Mouse (Mus musculus) G1E (cell line): ENCODE measurements around the gene Trpt1. TPM values are rescaled to one million over a fixed set of nuclear protein-coding genes. Genes with fewer than 3 reads are reported as not detected.
A peak's percentile ranks its signal among the peaks of the same experiment; 100 is the strongest.

Experiments used
- ATAC-seq: 2 replicates; pipeline ENCODE4 v1.8.0; 2016; ENCODE audit warnings: mild to moderate bottlenecking; ENCODE audit not compliant: insufficient number of reproducible peaks, poor library complexity, low FRiP score, severe bottlenecking; ENCODE audit errors: extremely low read depth
- DNase-seq: peaks from one replicate; pipeline ENCODE4 v3.0.0; 2012; ENCODE audit warnings: low spot score
- H3K27me3 ChIP-seq: 2 replicates; pipeline ENCODE4 v1.6.1; 2012; ENCODE audit warnings: mild to moderate bottlenecking, low read length, inconsistent platforms; ENCODE audit not compliant: insufficient read depth
- H3K36me3 ChIP-seq: replicated peaks from 2 replicates; pipeline ENCODE3; 2012; ENCODE audit warnings: mild to moderate bottlenecking, inconsistent platforms
- H3K4me1 ChIP-seq: 2 replicates; pipeline ENCODE4 v1.6.1; 2012; ENCODE audit warnings: low read depth, low read length, inconsistent platforms, mixed read lengths; ENCODE audit not compliant: insufficient read depth
- H3K4me3 ChIP-seq: 2 replicates; pipeline ENCODE4 v1.5.1; 2012; ENCODE audit warnings: low read depth, mild to moderate bottlenecking, inconsistent platforms, low read length, moderate library complexity, mixed read lengths
- H3K9me3 ChIP-seq: replicated peaks from 2 replicates; pipeline ENCODE4 v1.6.1; 2012; ENCODE audit warnings: inconsistent platforms
- CTCF ChIP-seq: IDR thresholded peaks from 2 replicates; pipeline ENCODE4 v1.5.1; 2012; ENCODE audit warnings: low read depth, low read length, inconsistent platforms, mixed read lengths
- GATA1 ChIP-seq: IDR thresholded peaks from 2 replicates; pipeline ENCODE4 v1.6.1; 2012; ENCODE audit warnings: borderline replicate concordance, low read length, inconsistent platforms, mixed read lengths
- GATA2 ChIP-seq: IDR thresholded peaks from 2 replicates; pipeline ENCODE4 v1.6.1; 2012; ENCODE audit warnings: low read depth, low read length, inconsistent platforms, borderline replicate concordance
- POLR2AphosphoS5 ChIP-seq: IDR thresholded peaks from 2 replicates; pipeline ENCODE4 v1.6.1; 2012; ENCODE audit warnings: low read depth, low read length, inconsistent platforms; ENCODE audit not compliant: insufficient replicate concordance
- TAL1 ChIP-seq: conservative IDR thresholded peaks from 2 replicates; pipeline ENCODE4 v1.6.1; 2012; ENCODE audit warnings: low read depth, low read length, inconsistent platforms, mixed read lengths
- polyA plus RNA-seq: library from polyadenylated mRNA; stranded (reverse); fragments of >175 nt; gene quantifications from 2 replicates; pipeline ENCODE4 v1.2.3, GENCODE M21; 2012
- total RNA-seq, 2 experiments: library from RNA; stranded (forward) in 1 of 2; stranded (reverse) in 1 of 2; fragments of 200-1000 nt in 1 of 2; fragments of >200 nt in 1 of 2; fragmentation: Nextera tagmentation in 1 of 2; gene quantifications; 2 replicates each; pipeline ENCODE4 v1.2.3; 2014 to 2017

The Trpt1 gene
- total and polyA plus RNA-seq, 3 experiments, result 1.2 to 2.6 (median 1.6) TPM

GRCm38 (mm10) chr19:7040637-7041130 lies 44.8 kb downstream of the Trpt1 start:
- no peak for ATAC-seq
- peak overlapping the region; percentile 85 for H3K4me3 ChIP-seq
- H3K36me3 ChIP-seq, result peaks cover 26% of the 10 kb centered on the region
- TF ChIP-seq GATA2 (no peak), POLR2AphosphoS5 (no peak), GATA1 (no peak), TAL1 (no peak)
- no peaks in the 10 kb centered on the region for H3K9me3 ChIP-seq
- no peak for DNase-seq
- peaks cover 18% of the 10 kb centered on the region; the same call in 1 of the 2 replicates for H3K27me3 ChIP-seq
- H3K4me1 ChIP-seq, result peaks cover 35% of the 10 kb centered on the region

DNA sequence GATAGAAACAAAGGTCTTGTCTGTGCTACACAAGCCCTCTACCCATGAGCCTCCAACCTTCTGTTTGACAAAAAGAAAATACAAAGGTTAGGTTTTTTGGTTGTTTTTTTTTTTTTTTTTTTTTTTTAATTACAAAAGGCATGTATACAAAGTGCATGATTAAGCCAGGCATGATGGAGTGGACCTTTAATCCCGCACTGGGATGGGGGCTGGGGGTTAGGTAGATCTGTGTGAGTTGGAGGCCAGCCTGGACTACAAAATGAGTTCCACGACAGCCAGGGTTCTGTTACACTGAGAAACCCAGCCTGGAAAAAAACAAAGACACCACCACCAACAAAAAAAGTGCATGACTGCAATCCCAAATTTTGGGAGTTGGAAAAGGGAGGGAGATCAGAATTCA lies 45.2 kb downstream of the Trpt1 start:
- DNase-seq (no peak), ATAC-seq (no peak)
- Histone ChIP-seq H3K27me3 (peaks cover 19% of the 10 kb centered on the region; the same call in 1 of the 2 replicates), H3K9me3 (no peaks in the 10 kb centered on the region), H3K4me3 (no peak overlapping the region; the same call in 1 of the 2 replicates), H3K36me3 (peaks cover 24% of the 10 kb centered on the region), H3K4me1 (peaks cover 34% of the 10 kb centered on the region)
- TF ChIP-seq CTCF (no peak), GATA1 (no peak), TAL1 (no peak)

- Histone ChIP-seq H3K36me3 (no peaks in the 10 kb centered on the region), H3K27me3 (peaks cover 32% of the 10 kb centered on the region), H3K4me3 (no peak overlapping the region), H3K9me3 (no peaks in the 10 kb centered on the region), H3K4me1 (peaks cover 10% of the 10 kb centered on the region)
- no peak for ATAC-seq
- DNase-seq, result no peak
- TF ChIP-seq GATA2, result no peak
- TF ChIP-seq CTCF, result no peak
- no peak for TF ChIP-seq TAL1
Observed at GRCm38 (mm10) chr19:7044279-7044678, 48.3 kb downstream of the Trpt1 start.

DNA sequence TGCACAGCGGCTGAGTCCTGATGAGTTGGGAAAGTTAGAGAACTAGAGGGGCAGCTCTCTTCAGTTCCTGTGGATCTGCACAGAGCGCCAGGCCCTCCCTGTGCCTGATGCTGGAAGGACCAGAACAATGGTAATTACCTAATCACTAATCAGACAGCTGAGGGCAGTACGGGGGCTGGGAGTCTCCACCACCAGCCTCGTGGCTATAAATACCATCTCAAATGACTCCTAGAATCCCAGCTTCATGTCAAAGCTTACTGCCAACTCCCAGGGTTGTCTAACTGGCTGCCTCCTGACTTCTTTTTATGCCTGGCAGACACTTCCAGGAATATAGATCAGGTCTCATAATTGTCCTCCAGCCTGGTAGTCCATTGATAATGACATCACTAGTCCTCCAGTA lies 48.8 kb downstream of the Trpt1 start:
- DNase-seq (no peak), ATAC-seq (no peak)
- Histone ChIP-seq H3K4me1 (peaks cover 10% of the 10 kb centered on the region), H3K9me3 (no peaks in the 10 kb centered on the region), H3K36me3 (no peaks in the 10 kb centered on the region), H3K27me3 (peaks cover 34% of the 10 kb centered on the region), H3K4me3 (no peak overlapping the region)
- TF ChIP-seq TAL1 (no peak), GATA1 (no peak), GATA2 (no peak), POLR2AphosphoS5 (no peak), CTCF (no peak)

Other genes starting within 250 kb of the Trpt1 start
Only the 20 nearest of the 22 such genes appear.
- 3.6 and 9.6 TPM in 2 replicates for gene Rps6ka4, start 155.5 kb upstream of the Trpt1 start, total RNA-seq (2014; fragmentation: Nextera tagmentation)
- 7.2 and 9.8 TPM in 2 replicates for gene Rps6ka4, start 155.5 kb upstream of the Trpt1 start, total RNA-seq (2017)
- gene Rps6ka4, start 155.5 kb upstream of the Trpt1 start, polyA plus RNA-seq, result 29.5 and 37.6 TPM in 2 replicates
- gene Ccdc88b, start 137.9 kb upstream of the Trpt1 start, total RNA-seq (2014; fragmentation: Nextera tagmentation), result 14.6 and 18.8 TPM in 2 replicates
- gene Ccdc88b, start 137.9 kb upstream of the Trpt1 start, total RNA-seq (2017), result 54.3 and 65.7 TPM in 2 replicates
- gene Ccdc88b, start 137.9 kb upstream of the Trpt1 start, polyA plus RNA-seq, result 102 and 124 TPM in 2 replicates
- 191 and 244 TPM in 2 replicates for gene Trmt112, start 86.4 kb upstream of the Trpt1 start, total RNA-seq (2014; fragmentation: Nextera tagmentation)
- gene Trmt112, start 86.4 kb upstream of the Trpt1 start, total RNA-seq (2017), result 286 and 298 TPM in 2 replicates
- gene Trmt112, start 86.4 kb upstream of the Trpt1 start, polyA plus RNA-seq, result 261 and 287 TPM in 2 replicates
- gene Prdx5, start 86.0 kb upstream of the Trpt1 start, total RNA-seq (2014; fragmentation: Nextera tagmentation), result 53.7 and 59.2 TPM in 2 replicates
- 210 and 225 TPM in 2 replicates for gene Prdx5, start 86.0 kb upstream of the Trpt1 start, total RNA-seq (2017)
- gene Prdx5, start 86.0 kb upstream of the Trpt1 start, polyA plus RNA-seq, result 208 and 211 TPM in 2 replicates
- 10.0 and 17.9 TPM in 2 replicates for gene Esrra, start 74.3 kb upstream of the Trpt1 start, total RNA-seq (2014; fragmentation: Nextera tagmentation)
- gene Esrra, start 74.3 kb upstream of the Trpt1 start, total RNA-seq (2017), result 21.1 and 25.6 TPM in 2 replicates
- gene Esrra, start 74.3 kb upstream of the Trpt1 start, polyA plus RNA-seq, result 42.6 and 46.9 TPM in 2 replicates
- not detected in 2 replicates for gene Catsperz, start 70.8 kb upstream of the Trpt1 start, total RNA-seq (2014; fragmentation: Nextera tagmentation)
- 0.11 TPM in 1 of 2 replicates, not detected in the other for gene Catsperz, start 70.8 kb upstream of the Trpt1 start, total RNA-seq (2017)
- gene Catsperz, start 70.8 kb upstream of the Trpt1 start, polyA plus RNA-seq, result not detected in 2 replicates
- gene Kcnk4, start 61.6 kb upstream of the Trpt1 start, total RNA-seq (2014; fragmentation: Nextera tagmentation), result not detected in 2 replicates
- 0.23 TPM in 1 of 2 replicates, not detected in the other for gene Kcnk4, start 61.6 kb upstream of the Trpt1 start, total RNA-seq (2017)
- gene Kcnk4, start 61.6 kb upstream of the Trpt1 start, polyA plus RNA-seq, result 0.05 TPM in 1 of 2 replicates, not detected in the other
- gene Bad, start 54.3 kb upstream of the Trpt1 start, total RNA-seq (2014; fragmentation: Nextera tagmentation), result 12.6 and 19.1 TPM in 2 replicates
- 50.7 and 62.7 TPM in 2 replicates for gene Bad, start 54.3 kb upstream of the Trpt1 start, total RNA-seq (2017)
- 51.9 and 52.0 TPM in 2 replicates for gene Bad, start 54.3 kb upstream of the Trpt1 start, polyA plus RNA-seq
- 20.0 and 24.9 TPM in 2 replicates for gene Gpr137, start 53.7 kb upstream of the Trpt1 start, total RNA-seq (2014; fragmentation: Nextera tagmentation)
- 22.8 and 24.9 TPM in 2 replicates for gene Gpr137, start 53.7 kb upstream of the Trpt1 start, total RNA-seq (2017)
- 32.1 and 39.9 TPM in 2 replicates for gene Gpr137, start 53.7 kb upstream of the Trpt1 start, polyA plus RNA-seq
- 74.0 and 111 TPM in 2 replicates for gene Ppp1r14b, start 21.2 kb upstream of the Trpt1 start, total RNA-seq (2014; fragmentation: Nextera tagmentation)
- 141 and 168 TPM in 2 replicates for gene Ppp1r14b, start 21.2 kb upstream of the Trpt1 start, total RNA-seq (2017)
- gene Ppp1r14b, start 21.2 kb upstream of the Trpt1 start, polyA plus RNA-seq, result 281 and 350 TPM in 2 replicates
- 12.5 and 14.1 TPM in 2 replicates for gene Plcb3, start 19.7 kb upstream of the Trpt1 start, total RNA-seq (2014; fragmentation: Nextera tagmentation)
- 9.9 and 10.6 TPM in 2 replicates for gene Plcb3, start 19.7 kb upstream of the Trpt1 start, total RNA-seq (2017)
- gene Plcb3, start 19.7 kb upstream of the Trpt1 start, polyA plus RNA-seq, result 21.0 and 22.2 TPM in 2 replicates
- gene Fkbp2, start 15.6 kb upstream of the Trpt1 start, total RNA-seq (2014; fragmentation: Nextera tagmentation), result 72.6 and 120 TPM in 2 replicates
- 58.8 and 72.0 TPM in 2 replicates for gene Fkbp2, start 15.6 kb upstream of the Trpt1 start, total RNA-seq (2017)
- gene Fkbp2, start 15.6 kb upstream of the Trpt1 start, polyA plus RNA-seq, result 170 and 201 TPM in 2 replicates
- 29.6 and 41.0 TPM in 2 replicates for gene Vegfb, start 8.5 kb upstream of the Trpt1 start, total RNA-seq (2014; fragmentation: Nextera tagmentation)
- 18.5 and 20.2 TPM in 2 replicates for gene Vegfb, start 8.5 kb upstream of the Trpt1 start, total RNA-seq (2017)
- gene Vegfb, start 8.5 kb upstream of the Trpt1 start, polyA plus RNA-seq, result 92.6 and 118 TPM in 2 replicates
- 29.4 and 29.5 TPM in 2 replicates for gene Dnajc4, start 3.6 kb upstream of the Trpt1 start, total RNA-seq (2014; fragmentation: Nextera tagmentation)
- gene Dnajc4, start 3.6 kb upstream of the Trpt1 start, total RNA-seq (2017), result 11.6 and 14.4 TPM in 2 replicates
- 23.9 and 24.3 TPM in 2 replicates for gene Dnajc4, start 3.6 kb upstream of the Trpt1 start, polyA plus RNA-seq
- 16.6 and 30.0 TPM in 2 replicates for gene Nudt22, start within 50 bp of the Trpt1 start, total RNA-seq (2014; fragmentation: Nextera tagmentation)
- 17.8 and 21.0 TPM in 2 replicates for gene Nudt22, start within 50 bp of the Trpt1 start, total RNA-seq (2017)
- gene Nudt22, start within 50 bp of the Trpt1 start, polyA plus RNA-seq, result 19.2 and 23.9 TPM in 2 replicates
- 66.2 and 69.5 TPM in 2 replicates for gene Fermt3, start 23.3 kb downstream of the Trpt1 start, total RNA-seq (2014; fragmentation: Nextera tagmentation)
- 267 and 318 TPM in 2 replicates for gene Fermt3, start 23.3 kb downstream of the Trpt1 start, total RNA-seq (2017)
- 461 and 527 TPM in 2 replicates for gene Fermt3, start 23.3 kb downstream of the Trpt1 start, polyA plus RNA-seq
- gene Stip1, start 43.8 kb downstream of the Trpt1 start, total RNA-seq (2014; fragmentation: Nextera tagmentation), result 301 and 356 TPM in 2 replicates
- 267 and 279 TPM in 2 replicates for gene Stip1, start 43.8 kb downstream of the Trpt1 start, total RNA-seq (2017)
- 136 and 224 TPM in 2 replicates for gene Stip1, start 43.8 kb downstream of the Trpt1 start, polyA plus RNA-seq
- not detected in 2 replicates for gene Macrod1, start 60.7 kb downstream of the Trpt1 start, total RNA-seq (2014; fragmentation: Nextera tagmentation)
- not detected in 2 replicates for gene Macrod1, start 60.7 kb downstream of the Trpt1 start, total RNA-seq (2017)
- 0.60 and 0.89 TPM in 2 replicates for gene Macrod1, start 60.7 kb downstream of the Trpt1 start, polyA plus RNA-seq
- not detected in 2 replicates for gene Flrt1, start 109.6 kb downstream of the Trpt1 start, total RNA-seq (2014; fragmentation: Nextera tagmentation)
- gene Flrt1, start 109.6 kb downstream of the Trpt1 start, total RNA-seq (2017), result 0.05 and 0.12 TPM in 2 replicates
- gene Flrt1, start 109.6 kb downstream of the Trpt1 start, polyA plus RNA-seq, result not detected in 2 replicates
- 46.4 and 50.2 TPM in 2 replicates for gene Otub1, start 210.2 kb downstream of the Trpt1 start, total RNA-seq (2014; fragmentation: Nextera tagmentation)
- 88.2 and 91.4 TPM in 2 replicates for gene Otub1, start 210.2 kb downstream of the Trpt1 start, total RNA-seq (2017)
- gene Otub1, start 210.2 kb downstream of the Trpt1 start, polyA plus RNA-seq, result 153 and 175 TPM in 2 replicates